Mouse (Mus musculus): ENCODE data around the gene Cfap97d2.

DNA sequence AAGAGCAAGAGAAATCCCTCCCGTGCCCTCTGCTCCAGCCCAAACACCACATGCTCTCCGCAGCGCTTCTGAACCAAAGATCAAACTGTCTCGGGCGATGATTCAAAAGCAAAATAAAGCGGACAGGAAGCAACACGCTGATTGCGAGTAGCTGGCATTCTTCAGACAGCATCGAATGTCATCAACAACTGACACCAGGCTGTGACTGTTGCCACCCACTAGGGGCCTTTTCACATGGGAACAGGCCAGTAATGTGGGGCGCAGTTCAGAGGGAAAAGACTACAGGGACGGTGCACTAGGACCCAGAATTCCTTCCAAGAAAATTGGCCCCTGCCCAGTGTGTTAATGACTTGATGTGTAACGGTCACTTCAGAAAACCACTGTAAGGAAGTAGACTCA is 29.4 kb upstream of the Cfap97d2 start:
- TF ChIP-seq HCFC1 (IDR thresholded peaks at IDR 0.05; ENCODE audit: low read depth, low read length) (no peak), SMC3 (IDR thresholded peaks at IDR 0.05; ENCODE audit: low read depth, low read length) (0 out of 2 replicates have a peak, but pooled peaks have one; percentile 1), EP300 (IDR thresholded peaks at IDR 0.05; ENCODE audit: low read depth in 1 of 2, low read length in 2 of 2) (peak; percentile 46 to 67; a peak in 3 of 4 replicates), MEF2A (IDR thresholded peaks at IDR 0.05; ENCODE audit: extremely low read depth, insufficient replicate concordance, low read depth, low read length, poor library complexity, severe bottlenecking) (no peak)

Data from MEL (cell line).